Mouse (Mus musculus): ENCODE measurements around the gene Bach2.

Gene Bach2

GRCm38 (mm10) chr4:32248990-32249393 is 10.4 kb downstream of the Bach2 start:
- intact Hi-C loops (cut with DNase I) = loop anchor here (2.0 to 10.0 kb wide), 4 partner anchors 96 to 326 kb away; no protein-coding TSS in a partner anchor

DNA sequence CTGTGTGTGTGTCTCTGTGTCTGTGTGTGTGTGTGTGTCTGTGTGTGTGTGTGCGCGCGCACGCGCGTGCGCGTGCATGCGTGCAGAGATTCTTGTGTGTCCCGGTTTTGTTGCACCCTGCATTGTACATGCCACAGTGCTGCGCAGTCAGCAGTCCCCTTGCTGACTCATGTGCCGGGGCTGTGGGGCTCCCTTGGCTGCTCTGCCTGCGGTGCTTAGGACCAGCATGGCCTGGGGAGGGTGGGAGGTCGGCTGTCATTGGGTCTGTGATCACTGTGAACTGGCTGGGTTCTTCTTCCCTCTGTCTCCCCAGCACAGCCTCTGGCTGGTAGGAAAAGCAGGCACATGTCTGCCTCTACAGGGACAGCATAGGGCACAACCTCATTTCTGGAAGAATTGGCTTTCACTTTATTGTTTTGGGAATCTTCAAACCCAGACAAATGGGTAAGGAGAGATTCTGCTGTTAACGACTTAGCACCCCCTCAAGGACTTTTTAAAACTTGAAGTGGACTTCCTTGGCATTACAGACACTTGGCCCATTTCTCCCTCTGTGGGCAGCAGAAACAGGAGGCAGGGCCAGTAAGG is 11.2 kb downstream of the Bach2 start:
- intact Hi-C loops (cut with DNase I) = loop anchor here (2.0 to 10.0 kb wide), 4 partner anchors 97 to 325 kb away; no protein-coding TSS in a partner anchor

- intact Hi-C loops (cut with DNase I) = no loop called here
These were observed 11.9 kb downstream of the Bach2 start for GRCm38 (mm10) chr4:32250333-32251004.

DNA sequence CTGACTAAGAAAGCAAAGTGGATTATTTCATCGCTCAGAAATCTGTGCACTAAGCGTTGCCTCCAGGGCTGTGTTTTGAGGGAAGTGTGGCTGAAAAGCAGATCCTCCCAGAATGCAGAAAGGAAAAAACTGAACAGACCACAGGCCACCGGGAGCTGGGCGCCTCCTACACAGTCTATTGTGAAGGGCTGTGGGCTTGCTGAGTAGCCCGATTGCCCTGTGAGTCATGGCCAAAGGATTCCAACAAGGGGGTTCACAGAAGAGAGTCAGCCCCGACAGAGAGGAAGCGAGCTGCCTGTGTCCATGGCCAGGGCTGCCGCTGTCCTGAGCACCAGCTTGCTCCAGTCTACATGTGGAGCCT is 12.4 kb downstream of the Bach2 start:
- intact Hi-C loops (cut with DNase I) = no loop called here

DNA sequence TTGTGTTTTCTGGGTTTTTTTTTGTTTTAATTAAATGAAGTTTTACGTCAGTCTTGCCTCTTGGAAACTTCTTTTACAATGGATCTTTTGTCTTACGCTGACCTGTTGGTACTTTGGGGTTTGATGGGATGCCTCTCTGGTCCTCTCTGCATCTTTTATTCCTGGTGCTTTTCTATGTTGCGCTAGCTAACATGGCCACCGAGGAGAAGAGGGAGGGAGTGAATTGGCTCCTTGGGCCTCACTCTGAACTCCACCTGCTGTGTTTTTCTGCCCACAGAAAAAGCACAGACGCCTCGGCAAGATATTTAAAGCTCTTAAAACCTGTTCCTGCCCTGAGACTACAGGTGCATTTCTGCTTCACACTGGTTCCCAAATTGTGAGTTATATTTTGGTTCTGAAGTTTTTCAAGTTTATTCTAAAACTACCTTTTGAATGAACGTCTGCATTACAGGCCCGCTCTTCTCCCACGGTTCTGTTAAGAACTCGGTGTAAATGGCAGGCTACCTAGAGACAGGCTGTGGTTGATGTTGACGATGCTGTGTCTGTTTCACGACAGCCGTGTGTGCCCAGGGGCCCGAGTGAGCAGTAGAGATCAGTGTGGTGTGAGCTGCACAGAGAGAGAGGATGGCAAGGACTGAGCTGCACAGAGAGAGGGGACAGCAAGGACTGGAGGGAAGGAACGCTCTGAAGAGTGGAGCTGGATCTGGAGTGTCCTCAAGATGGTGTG is 13.5 kb downstream of the Bach2 start:
- intact Hi-C loops (cut with DNase I) = no loop called here

GRCm38 (mm10) chr4:32257686-32258085 is 19.1 kb downstream of the Bach2 start:
- intact Hi-C loops (cut with DNase I) = no loop called here

DNA sequence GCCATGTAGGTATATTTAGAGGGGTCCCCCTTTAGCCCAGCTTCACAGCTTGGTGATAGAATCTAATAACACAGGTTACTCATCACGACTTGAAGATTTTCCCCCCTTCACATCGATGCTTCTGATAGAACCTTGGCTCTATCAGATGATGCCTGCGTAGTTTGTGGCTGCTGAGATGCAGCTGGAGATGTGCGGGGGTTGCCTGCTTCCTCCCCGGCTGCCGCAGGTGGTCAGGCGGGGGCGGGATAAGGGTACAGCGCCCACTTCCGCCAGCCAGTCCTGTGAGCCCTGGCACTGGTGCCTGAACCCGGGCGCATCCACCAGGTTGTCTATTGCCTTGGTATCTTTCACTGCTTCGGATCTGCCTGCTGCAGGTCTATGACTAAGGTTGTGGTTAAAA is 19.5 kb downstream of the Bach2 start:
- intact Hi-C loops (cut with DNase I) = no loop called here

DNA sequence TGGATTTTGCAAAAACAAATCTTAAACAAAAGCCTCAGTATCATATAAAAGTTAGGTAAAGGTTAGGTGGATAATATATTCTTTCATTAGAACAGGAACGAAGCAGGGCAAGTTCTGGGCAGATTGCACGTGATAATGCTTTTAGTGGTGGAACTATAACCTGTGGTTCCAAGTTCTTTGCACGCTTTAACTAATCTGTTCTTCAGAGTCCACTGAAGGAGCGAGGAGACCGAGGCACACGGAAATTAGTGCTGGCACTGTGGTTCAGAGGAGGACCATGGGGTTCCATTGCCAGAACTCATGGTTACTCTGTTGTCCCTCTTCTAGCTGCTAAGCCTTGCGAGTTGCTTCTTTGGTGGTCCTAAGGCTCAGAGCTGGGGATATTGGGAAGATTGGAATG is 20.0 kb downstream of the Bach2 start:
- intact Hi-C loops (cut with DNase I) = no loop called here

- intact Hi-C loops (cut with DNase I) = no loop called here
These were observed 22.3 kb downstream of the Bach2 start for GRCm38 (mm10) chr4:32260909-32261308.

- intact Hi-C loops (cut with DNase I) = no loop called here
These were observed 24.5 kb downstream of the Bach2 start for GRCm38 (mm10) chr4:32262825-32263684.

DNA sequence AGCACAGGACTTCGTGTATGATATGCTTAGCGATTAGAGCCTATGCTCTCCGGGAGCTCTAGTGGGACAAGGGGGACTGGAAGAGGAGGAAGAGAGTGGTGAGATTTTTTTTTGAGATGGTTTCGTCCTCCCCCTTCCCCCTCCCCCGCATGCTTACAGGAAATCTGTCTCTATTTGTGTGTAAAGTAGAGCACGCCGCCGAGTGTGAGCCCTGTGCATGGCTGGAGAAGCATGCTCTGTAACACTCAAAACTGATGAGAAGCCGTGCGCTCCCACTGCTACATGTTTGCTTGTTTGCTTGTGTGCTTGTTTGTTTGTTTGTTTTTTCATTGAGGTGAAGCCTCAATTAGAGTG is 25.1 kb downstream of the Bach2 start:
- intact Hi-C loops (cut with DNase I) = no loop called here

DNA sequence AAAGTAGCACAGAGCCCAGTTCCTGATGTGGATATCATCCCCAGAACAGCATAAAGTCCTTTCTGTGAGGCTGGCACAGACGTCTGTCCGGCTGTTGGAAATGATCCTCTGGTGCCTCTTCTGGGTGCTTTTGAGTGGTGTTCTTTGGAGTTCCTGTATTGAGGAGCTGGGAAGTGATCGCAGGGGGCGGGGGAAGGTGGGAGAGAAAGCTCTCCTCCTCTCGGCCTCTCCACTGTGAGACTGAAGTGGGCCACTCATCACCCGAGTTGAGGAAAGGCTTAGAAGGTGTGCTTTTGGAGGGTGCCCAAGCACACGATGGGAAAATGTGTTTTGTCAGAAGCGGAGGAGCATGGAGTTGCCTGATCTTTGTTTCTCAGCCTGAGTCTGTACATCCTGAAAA is 26.3 kb downstream of the Bach2 start:
- intact Hi-C loops (cut with DNase I) = no loop called here

- intact Hi-C loops (cut with DNase I) = no loop called here
These were observed 28.1 kb downstream of the Bach2 start for GRCm38 (mm10) chr4:32266731-32267130.

DNA sequence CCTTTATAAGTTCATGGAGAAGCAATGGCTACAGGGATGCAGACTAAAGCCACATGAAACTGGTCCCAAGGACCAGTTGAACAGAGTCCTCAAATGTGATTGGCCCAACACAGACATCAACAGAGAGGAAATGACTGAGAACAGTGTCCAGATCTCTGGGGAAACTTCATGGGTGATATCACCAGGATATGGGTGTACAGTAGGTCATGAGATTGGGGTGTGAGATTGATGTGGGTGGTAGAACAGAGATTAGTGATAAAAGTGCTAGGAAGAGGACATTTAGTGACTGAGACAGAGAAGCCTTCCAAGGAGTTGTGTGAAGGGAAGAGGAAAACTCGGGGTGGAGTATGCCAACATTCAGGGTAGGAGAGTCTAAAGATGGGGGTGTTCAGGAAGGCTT is 29.4 kb downstream of the Bach2 start:
- intact Hi-C loops (cut with DNase I) = no loop called here

DNA sequence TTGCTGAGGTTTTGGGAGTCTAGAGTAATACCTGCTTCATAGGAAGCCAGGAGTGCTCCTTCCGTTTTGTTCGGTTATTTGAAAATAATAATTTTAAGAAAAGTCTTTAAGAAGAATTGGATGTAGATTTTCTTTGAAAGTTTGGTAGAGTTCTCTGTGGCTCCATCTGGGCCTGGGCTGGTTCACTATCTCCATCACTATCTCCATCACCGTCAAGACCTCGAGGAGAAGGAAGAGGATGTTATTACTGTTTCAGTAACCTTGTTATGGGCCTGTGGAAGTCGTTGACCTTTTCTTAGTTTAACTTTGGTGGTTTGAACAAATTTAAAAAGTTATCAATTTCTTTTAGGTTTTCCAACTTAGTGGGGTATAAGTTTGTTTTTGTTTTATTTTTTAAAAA is 33.8 kb downstream of the Bach2 start:
- intact Hi-C loops (cut with DNase I) = no loop called here

- intact Hi-C loops (cut with DNase I) = no loop called here
These were observed 36.2 kb downstream of the Bach2 start for GRCm38 (mm10) chr4:32274776-32275294.

DNA sequence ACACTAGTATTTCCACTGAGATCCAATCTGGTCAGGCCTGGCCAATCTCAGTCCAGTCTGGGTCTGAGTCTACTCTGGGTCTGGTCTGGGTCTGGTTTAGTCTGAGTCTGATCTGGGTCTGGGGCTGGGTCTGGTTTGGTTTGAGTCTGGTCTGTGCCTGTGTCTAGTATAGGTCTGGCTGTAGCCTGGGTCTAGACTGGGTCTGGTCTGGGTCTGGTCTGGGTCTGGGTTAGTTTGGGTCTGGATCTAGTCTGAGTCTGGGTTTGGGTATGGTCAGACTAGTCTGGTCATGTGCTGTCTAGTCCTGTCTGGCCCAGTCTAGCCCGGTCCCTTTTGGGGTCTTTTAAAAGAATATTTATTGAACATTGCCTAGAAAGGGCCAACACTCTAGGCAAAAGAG is 41.2 kb downstream of the Bach2 start:
- intact Hi-C loops (cut with DNase I) = no loop called here

GRCm38 (mm10) chr4:32280401-32280800 is 41.8 kb downstream of the Bach2 start:
- intact Hi-C loops (cut with DNase I) = no loop called here

- intact Hi-C loops (cut with DNase I) = no loop called here
These were observed 42.7 kb downstream of the Bach2 start for GRCm38 (mm10) chr4:32281306-32281705.

DNA sequence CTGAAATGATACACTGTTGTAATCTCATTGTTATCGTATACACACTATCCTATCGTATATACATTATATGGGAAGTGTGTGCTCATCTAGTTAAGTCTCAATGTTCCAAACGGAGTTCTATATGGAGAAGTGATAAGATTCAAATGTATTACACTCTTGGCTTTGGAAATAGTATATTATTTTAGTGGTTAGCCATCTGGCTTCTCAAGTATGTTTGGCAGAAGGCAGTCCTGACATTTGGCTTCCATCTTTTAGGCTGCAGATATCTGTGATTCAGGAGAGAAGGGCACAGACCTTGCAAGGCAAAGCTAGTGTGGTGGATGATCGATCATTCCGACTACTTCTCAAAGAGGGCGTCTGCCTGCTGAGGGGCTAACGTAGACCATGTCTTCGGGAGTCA is 47.8 kb downstream of the Bach2 start:
- intact Hi-C loops (cut with DNase I) = no loop called here

DNA sequence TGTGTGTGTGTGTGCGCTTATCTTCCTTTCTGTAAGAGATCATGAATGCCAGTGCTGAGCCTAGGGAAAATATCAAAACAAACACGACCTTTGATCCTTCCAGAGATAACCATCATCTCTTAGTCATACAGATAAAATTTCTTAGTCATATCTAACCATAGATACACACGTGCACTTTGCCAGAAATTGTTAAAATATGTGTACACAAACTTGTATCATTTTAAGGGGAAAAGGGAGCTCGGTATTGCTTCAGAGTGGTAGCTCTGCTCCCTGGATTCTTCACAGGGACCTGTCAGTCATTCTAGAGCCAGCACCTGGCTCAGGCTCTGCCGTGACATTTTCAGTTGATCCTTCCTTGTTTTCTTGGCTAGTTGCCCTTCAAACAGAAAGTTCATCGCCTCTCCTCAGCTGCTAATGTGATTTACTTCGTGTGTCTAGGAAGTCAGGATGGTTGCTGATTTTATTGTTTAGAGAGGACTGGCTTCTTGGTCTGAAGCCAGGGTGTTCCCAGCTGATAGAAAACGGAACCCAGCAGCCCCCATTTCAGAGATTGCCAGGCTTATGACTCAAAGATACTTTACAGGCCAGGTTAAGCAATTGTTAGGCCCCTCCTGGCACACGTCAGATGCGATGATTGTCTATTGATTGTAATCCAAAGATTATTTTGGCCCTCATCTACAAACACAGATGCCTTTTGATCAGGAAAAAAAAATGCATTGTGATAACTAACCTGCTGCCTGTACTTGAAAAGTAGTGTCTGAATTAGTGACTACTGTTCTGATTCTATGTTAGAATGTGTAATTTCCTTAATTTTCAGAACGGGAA is 49.6 kb downstream of the Bach2 start:
- intact Hi-C loops (cut with DNase I) = no loop called here

Data from adrenal gland (tissue).